Mouse (Mus musculus) ES-E14 (cell line): Measurements from ENCODE around the gene Pars2. TPM values are rescaled to one million over a fixed set of nuclear protein-coding genes. Genes with fewer than 3 reads are reported as not detected.

ENCODE experiments used
- DNase-seq: peaks from one replicate; pipeline ENCODE4 v3.0.0-alpha.2; 2013; ENCODE audit warnings: low read depth, low spot score
- H3K27ac ChIP-seq: 2 replicates; pipeline ENCODE4 v1.5.1; 2012; ENCODE audit warnings: low read depth, mild to moderate bottlenecking, low read length, moderate library complexity, mixed read lengths; ENCODE audit not compliant: poor library complexity, insufficient read depth, severe bottlenecking
- H3K36me3 ChIP-seq: 2 replicates; pipeline ENCODE4 v1.6.1; 2012; ENCODE audit warnings: mild to moderate bottlenecking, low read length, moderate library complexity, mixed read lengths; ENCODE audit not compliant: control insufficient read depth, poor library complexity, insufficient read depth, severe bottlenecking
- H3K4me1 ChIP-seq, 2 experiments: fragments of 150-350 bp in 1 of 2; sonication (generic) in 1 of 2; 2 replicates each; pipeline ENCODE4 v1.6.1; 2012; ENCODE audit warnings: low read length in 2 of 2, mild to moderate bottlenecking in 1 of 2, mixed read lengths in 1 of 2; ENCODE audit not compliant: control insufficient read depth in 2 of 2, insufficient read depth in 2 of 2, poor library complexity in 1 of 2
- H3K4me3 ChIP-seq, 2 experiments: fragments of 150-350 bp in 1 of 2; sonication (generic) in 1 of 2; 2 replicates each; pipeline ENCODE4 v1.5.1; 2012; ENCODE audit warnings: low read length in 2 of 2, low read depth in 1 of 2, mild to moderate bottlenecking in 1 of 2, mixed read lengths in 1 of 2; ENCODE audit not compliant: insufficient read depth in 1 of 2, poor library complexity in 1 of 2, severe bottlenecking in 1 of 2
- H3K9ac ChIP-seq: 2 replicates; pipeline ENCODE4 v1.6.1; 2012; ENCODE audit warnings: low read depth, mild to moderate bottlenecking, low read length, mixed read lengths; ENCODE audit not compliant: poor library complexity, insufficient read depth, severe bottlenecking
- H3K9me3 ChIP-seq: fragments of 150-350 bp; sonication (generic); 2 replicates; pipeline ENCODE4 v1.6.1; 2012; ENCODE audit warnings: low read depth, mild to moderate bottlenecking, low read length; ENCODE audit not compliant: control insufficient read depth, insufficient read depth
- CHD2 ChIP-seq: IDR thresholded peaks from 2 replicates; pipeline ENCODE4 v1.6.1; 2014; ENCODE audit warnings: mild to moderate bottlenecking, low read depth, low read length, inconsistent platforms
- HCFC1 ChIP-seq: IDR thresholded peaks from 2 replicates; pipeline ENCODE4 v1.6.1; 2012; ENCODE audit warnings: low read length, inconsistent platforms, borderline replicate concordance; ENCODE audit not compliant: insufficient read depth
- MAFK ChIP-seq: IDR thresholded peaks from 2 replicates; pipeline ENCODE4 v1.6.1; 2014; ENCODE audit warnings: mild to moderate bottlenecking, low read depth, low read length, inconsistent platforms; ENCODE audit not compliant: insufficient read depth
- ZC3H11A ChIP-seq: IDR thresholded peaks from 2 replicates; pipeline ENCODE4 v1.6.1; 2012; ENCODE audit warnings: low read depth, mild to moderate bottlenecking, inconsistent platforms, low read length, borderline replicate concordance
- ZNF384 ChIP-seq: IDR thresholded peaks from 2 replicates; pipeline ENCODE4 v1.6.1; 2012; ENCODE audit warnings: low read depth, low read length, inconsistent platforms
- in situ Hi-C, 2 experiments: fragments of 600-800 bp; cut with MboI; formaldehyde crosslinking; loops; one replicate each; pipeline ENCODE4 v1.15.1; 2025; ENCODE audit warnings: low sequenced_read_pairs in 2 of 2, inconsistent platforms in 1 of 2; ENCODE audit not compliant: unreplicated experiment in 2 of 2
- total RNA-seq: library from RNA; depleted of rRNA; stranded (reverse); fragments of 300-350 nt; gene quantifications from 2 replicates; pipeline ENCODE4 v1.2.3, GENCODE M21; 2012

Gene Pars2
- total RNA-seq, 1 experiment, result 12.1 TPM

DNA sequence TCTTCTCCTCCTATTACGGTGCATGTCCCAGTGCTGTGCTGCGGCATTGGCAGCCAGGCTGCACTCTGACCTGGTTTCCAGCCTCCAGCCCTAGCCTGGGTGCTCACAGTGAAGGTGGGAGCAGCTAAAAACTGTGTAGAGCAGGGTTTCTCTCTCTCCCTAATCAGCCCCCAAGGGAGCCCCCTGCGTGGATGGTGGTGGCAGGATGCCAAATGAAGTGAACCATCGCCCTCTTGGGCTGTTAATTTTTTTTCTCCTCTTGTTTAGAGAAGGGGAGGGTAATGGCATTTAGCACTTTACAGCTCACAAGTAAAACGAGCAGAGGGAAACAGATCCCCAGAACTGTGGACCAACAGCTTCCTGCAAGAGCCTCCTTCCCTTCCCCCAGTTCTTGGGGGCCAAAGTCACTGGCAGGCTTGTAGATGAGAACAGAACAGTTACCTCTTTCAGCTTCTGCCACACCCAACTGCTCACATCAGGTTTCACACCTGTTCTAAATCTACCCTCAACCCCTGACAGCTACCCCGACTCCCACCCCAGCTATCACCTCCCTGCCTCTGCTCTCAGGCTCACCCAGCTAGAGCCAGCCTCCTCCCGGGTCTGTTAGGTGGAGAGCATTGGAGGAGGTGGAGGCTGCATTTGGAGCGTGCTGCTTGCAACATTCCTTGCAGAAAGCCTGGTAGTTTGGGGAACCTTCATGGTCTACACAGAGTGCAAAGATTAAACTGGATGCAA, 7.2 kb upstream of the Pars2 start:
- Histone ChIP-seq H3K4me1 (no peaks in the 10 kb centered on the region), H3K9ac (no peak overlapping the region), H3K36me3 (no peaks in the 10 kb centered on the region), H3K4me3 (no peak overlapping the region), H3K27ac (no peak overlapping the region), H3K9me3 (no peaks in the 10 kb centered on the region)
- in situ Hi-C loops, result no loop called here
- DNase-seq, result no peak
- TF ChIP-seq ZC3H11A, result no peak
- no peak for TF ChIP-seq HCFC1
- no peak for TF ChIP-seq CHD2
- TF ChIP-seq ZNF384, result no peak
- TF ChIP-seq MAFK, result no peak

DNA sequence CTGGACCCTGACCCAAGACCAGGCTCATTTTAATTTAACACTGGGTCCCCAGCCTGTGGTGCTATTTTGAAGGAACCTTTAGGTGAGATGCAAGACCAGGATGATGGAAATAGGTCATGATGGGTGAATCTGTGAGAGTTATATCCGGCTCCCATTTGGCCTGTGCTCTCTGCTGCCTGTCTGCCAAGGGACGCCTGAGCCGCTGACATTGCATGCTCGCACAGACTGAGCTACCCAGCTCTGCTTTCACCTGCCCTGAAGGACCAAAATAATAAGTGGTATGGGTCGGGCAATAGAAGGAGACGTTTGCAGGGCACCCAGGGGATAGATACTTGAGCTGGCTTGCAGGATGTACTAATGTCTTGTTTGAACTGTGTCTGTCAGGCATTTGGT, 6.7 kb upstream of the Pars2 start:
- no peaks in the 10 kb centered on the region for H3K9me3 ChIP-seq
- in situ Hi-C loops, result no loop called here
- H3K9ac ChIP-seq, result no peak overlapping the region
- H3K27ac ChIP-seq, result no peak overlapping the region
- H3K4me1 ChIP-seq, result no peaks in the 10 kb centered on the region
- no peaks in the 10 kb centered on the region for H3K36me3 ChIP-seq
- TF ChIP-seq ZC3H11A (no peak), HCFC1 (no peak), CHD2 (no peak), ZNF384 (no peak), MAFK (no peak)
- H3K4me3 ChIP-seq, result no peak overlapping the region
- DNase-seq, result no peak

DNA sequence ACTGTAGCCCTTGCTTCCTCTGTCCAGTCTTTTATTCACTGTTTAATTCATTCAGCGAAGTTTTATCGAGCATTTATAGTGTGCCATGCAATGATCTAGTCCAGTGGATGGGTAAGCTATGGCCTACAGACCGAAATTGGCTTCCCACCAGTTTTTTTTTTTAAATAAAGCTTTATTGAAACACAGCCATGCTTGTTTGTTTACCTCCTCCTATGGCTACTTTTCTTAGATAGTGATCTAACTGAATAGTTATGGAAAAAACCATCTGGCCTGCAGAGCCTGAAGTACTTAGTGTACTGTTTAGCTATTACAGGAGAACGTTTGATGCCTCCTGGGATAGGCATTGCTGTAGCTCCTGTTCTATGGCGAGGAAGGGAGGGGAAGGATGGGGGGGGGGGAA, 5.1 kb upstream of the Pars2 start:
- H3K27ac ChIP-seq, result no peak overlapping the region
- H3K4me1 ChIP-seq, result no peaks in the 10 kb centered on the region
- H3K4me3 ChIP-seq, result no peak overlapping the region
- DNase-seq, result no peak
- in situ Hi-C loops, result no loop called here
- TF ChIP-seq MAFK (no peak), ZNF384 (no peak)
- no peak overlapping the region for H3K9ac ChIP-seq
- H3K9me3 ChIP-seq, result no peaks in the 10 kb centered on the region
- no peaks in the 10 kb centered on the region for H3K36me3 ChIP-seq

DNA sequence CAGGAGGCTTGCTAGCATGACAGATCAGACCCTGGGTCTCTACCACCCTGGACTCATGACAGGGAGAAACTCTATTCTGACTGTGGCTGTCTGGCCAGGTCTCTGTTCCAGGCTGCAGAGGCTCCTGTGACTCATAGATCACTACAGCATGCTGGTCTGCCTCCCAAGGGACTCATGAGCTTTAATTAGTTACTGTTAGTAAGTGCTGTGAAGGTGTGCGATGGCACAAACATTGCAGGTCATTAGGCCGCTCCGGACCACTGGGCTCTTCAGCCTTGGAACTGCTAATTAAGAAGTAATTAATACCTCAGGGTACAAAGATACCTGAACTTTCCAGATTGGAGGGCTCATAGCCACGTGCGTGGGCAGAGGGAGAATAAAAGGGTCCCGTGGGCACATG, 3.7 kb upstream of the Pars2 start:
- no peak for DNase-seq
- TF ChIP-seq CHD2, result no peak
- TF ChIP-seq ZC3H11A, result no peak
- no peak for TF ChIP-seq ZNF384
- no peak for TF ChIP-seq HCFC1
- TF ChIP-seq MAFK, result no peak
- no peak overlapping the region for H3K27ac ChIP-seq
- no peak overlapping the region for H3K9ac ChIP-seq
- H3K4me3 ChIP-seq, result no peak overlapping the region
- H3K4me1 ChIP-seq, result peaks cover 0 to 4% of the 10 kb centered on the region in 2 experiments; a peak in 1 of 4 replicates
- in situ Hi-C loops, result no loop called here
- H3K36me3 ChIP-seq, result no peaks in the 10 kb centered on the region
- no peaks in the 10 kb centered on the region for H3K9me3 ChIP-seq

DNA sequence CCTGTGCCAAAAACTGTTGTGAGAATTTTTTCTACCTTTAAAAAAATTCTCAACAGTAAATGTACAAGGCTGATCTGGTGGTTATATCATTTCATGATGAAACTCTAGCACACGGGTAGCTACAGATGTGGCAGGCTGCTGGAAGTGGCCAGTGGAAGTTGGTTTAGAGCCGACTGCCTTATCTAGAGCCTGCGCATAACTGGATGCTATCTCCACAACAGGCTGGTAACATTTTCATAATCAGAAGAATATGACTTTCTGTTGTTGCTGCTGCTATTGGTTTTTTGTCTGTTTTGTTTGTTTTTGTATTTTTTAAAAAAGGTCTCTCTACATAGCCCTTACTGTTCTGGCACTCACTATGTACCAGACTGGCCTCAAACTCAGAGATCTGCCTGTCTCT, 1.7 kb downstream of the Pars2 start:
- H3K9me3 ChIP-seq, result no peaks in the 10 kb centered on the region
- H3K27ac ChIP-seq, result no peak overlapping the region
- TF ChIP-seq ZNF384 (no peak), ZC3H11A (no peak)
- DNase-seq, result no peak
- peaks cover 13% of the 10 kb centered on the region; the same call in 1 of the 2 replicates for H3K36me3 ChIP-seq
- in situ Hi-C loops, result no loop called here
- no peak overlapping the region for H3K9ac ChIP-seq
- no peak overlapping the region for H3K4me3 ChIP-seq
- peaks cover 4 to 6% of the 10 kb centered on the region in 2 experiments; a peak in 2 of 4 replicates for H3K4me1 ChIP-seq
